In the genomic region with DNA sequence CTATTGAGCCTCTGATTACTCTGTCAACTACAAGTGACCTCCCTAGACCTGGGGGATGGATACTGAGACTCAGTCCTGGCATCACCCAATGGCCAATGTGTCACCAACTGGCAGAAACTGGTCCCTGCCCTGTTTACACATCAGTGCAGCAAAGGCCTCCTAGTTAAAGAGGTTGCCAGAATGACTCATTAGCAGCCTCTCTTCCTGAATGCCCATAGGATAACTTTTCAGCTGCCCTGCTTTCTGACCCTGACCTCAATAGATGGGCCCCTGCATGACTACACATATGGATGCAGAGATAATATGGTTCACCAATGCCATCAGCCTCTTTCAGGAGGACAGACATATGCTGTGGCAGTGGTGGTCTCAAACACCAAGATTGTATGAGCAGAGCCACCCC, we compare ENCODE assay signal across 37 mouse cellular contexts. TPM values are rescaled to one million over a fixed set of nuclear protein-coding genes. Genes with fewer than 3 reads are reported as not detected.
"Had no signal": no experiment of that assay in that cellular context is flagged by ENCODE, and none has a peak within 500 bp of the region (broad histone marks: within the 10 kb centered on the region; RNA-seq: fewer than 3 reads in every experiment).

No protein-coding gene starts in this region.

- H3K27me3 ChIP-seq: embryonic facial prominence, embryonic 12.5 days; embryonic facial prominence, embryonic 13.5 days; embryonic facial prominence, embryonic 15.5 days; forebrain, embryonic 12.5 days; forebrain, embryonic 13.5 days; forebrain, embryonic 15.5 days had no signal

- H3K4me1 ChIP-seq: embryonic facial prominence, embryonic 10.5 days; embryonic facial prominence, embryonic 12.5 days; embryonic facial prominence, embryonic 13.5 days; embryonic facial prominence, embryonic 15.5 days; forebrain, embryonic 10.5 days; forebrain, embryonic 12.5 days; forebrain, embryonic 13.5 days; forebrain, embryonic 15.5 days; heart, embryonic 10.5 days had no signal

- H3K4me2 ChIP-seq: embryonic facial prominence, embryonic 12.5 days; embryonic facial prominence, embryonic 13.5 days; embryonic facial prominence, embryonic 15.5 days; forebrain, embryonic 12.5 days; forebrain, embryonic 13.5 days; forebrain, embryonic 15.5 days had no signal

- H3K36me3 ChIP-seq: embryonic facial prominence, embryonic 10.5 days; embryonic facial prominence, embryonic 12.5 days; embryonic facial prominence, embryonic 13.5 days; embryonic facial prominence, embryonic 15.5 days; forebrain, embryonic 10.5 days; forebrain, embryonic 12.5 days; forebrain, embryonic 15.5 days; heart, embryonic 10.5 days had no signal

- ATAC-seq: forebrain, embryonic 13.5 days; forebrain, embryonic 14.5 days; forebrain, embryonic 15.5 days; forebrain, embryonic 16.5 days; forebrain, postnatal 0 days had no signal

- DNase-seq: cerebellum, adult 9-10 months; cerebellum, adult 9-11 months; cerebellum, postnatal 10 days; cerebellum, postnatal 14 days; cerebellum, postnatal 25 days; cerebellum, postnatal 36 days; forebrain, postnatal 0 days; gastrocnemius, adult 2 months; gastrocnemius, postnatal 10 days; gastrocnemius, postnatal 14 days; gastrocnemius, postnatal 25 days; gastrocnemius, postnatal 36 days; heart, adult 18-20 months; heart, adult 2 months had no signal

- H3K9ac ChIP-seq: embryonic facial prominence, embryonic 12.5 days; embryonic facial prominence, embryonic 13.5 days; embryonic facial prominence, embryonic 15.5 days; forebrain, embryonic 12.5 days; forebrain, embryonic 13.5 days; forebrain, embryonic 15.5 days; forebrain, postnatal 0 days had no signal

- H3K4me3 ChIP-seq: embryonic facial prominence, embryonic 10.5 days; embryonic facial prominence, embryonic 12.5 days; embryonic facial prominence, embryonic 13.5 days; embryonic facial prominence, embryonic 15.5 days; erythroblast, embryonic 14.5 days; forebrain, embryonic 10.5 days; forebrain, embryonic 12.5 days; forebrain, embryonic 13.5 days; forebrain, embryonic 15.5 days; gastrocnemius, adult 2 months; heart, adult 2 months; heart, embryonic 10.5 days had no signal

- H3K27ac ChIP-seq: embryonic facial prominence, embryonic 10.5 days; embryonic facial prominence, embryonic 12.5 days; embryonic facial prominence, embryonic 13.5 days; embryonic facial prominence, embryonic 15.5 days; forebrain, embryonic 10.5 days; forebrain, embryonic 12.5 days; forebrain, embryonic 13.5 days; forebrain, embryonic 15.5 days; gastrocnemius, adult 2 months; heart, adult 2 months; heart, embryonic 10.5 days had no signal

- H3K9me3 ChIP-seq: embryonic facial prominence, embryonic 10.5 days; embryonic facial prominence, embryonic 12.5 days; embryonic facial prominence, embryonic 13.5 days; embryonic facial prominence, embryonic 15.5 days; forebrain, embryonic 10.5 days; forebrain, embryonic 12.5 days; forebrain, embryonic 13.5 days; forebrain, embryonic 15.5 days; heart, embryonic 10.5 days had no signal

RNA-seq across cellular contexts. Expression of gene Speer3, which starts 52.9 kb away (rescaled TPM):
- total RNA-seq: common myeloid progenitor, adult 5-6 weeks; forebrain, postnatal 0 days; gastrocnemius, adult 18-20 months; gastrocnemius, adult 2 months; gastrocnemius, adult 8-10 months; gastrocnemius, postnatal 10 days; gastrocnemius, postnatal 14 days; gastrocnemius, postnatal 25 days; gastrocnemius, postnatal 36 days; gastrocnemius, postnatal 4 days; granulocyte monocyte progenitor cell, adult 5-6 weeks; heart, adult 18-20 months; heart, adult 2 months had no signal
- polyA plus RNA-seq: cortical plate, adult 2 months; embryonic facial prominence, embryonic 10.5 days; embryonic facial prominence, embryonic 11.5 days; embryonic facial prominence, embryonic 12.5 days; embryonic facial prominence, embryonic 13.5 days; embryonic facial prominence, embryonic 14.5 days; embryonic facial prominence, embryonic 15.5 days; erythroblast, embryonic 14.5 days; forebrain, embryonic 10.5 days; forebrain, embryonic 11.5 days; forebrain, embryonic 12.5 days; forebrain, embryonic 13.5 days; forebrain, embryonic 14.5 days; forebrain, embryonic 15.5 days; forebrain, embryonic 16.5 days; forebrain, postnatal 0 days; frontal cortex, adult 2 months; gonadal fat pad, adult 2 months; heart, adult 2 months; heart, embryonic 10.5 days had no signal
